Mouse (Mus musculus) forebrain, embryonic 14.5 days (tissue): Measurements from ENCODE around the gene St6galnac6. TPM values are rescaled to one million over a fixed set of nuclear protein-coding genes. Genes with fewer than 3 reads are reported as not detected.
A peak's percentile ranks its signal among the peaks of the same experiment; 100 is the strongest.

Experiments
- ATAC-seq: fragments of 200-750 bp; cut with Nextera tagmentation; 2 replicates; pipeline ENCODE4 v1.8.0; 2017; ENCODE audit warnings: mild to moderate bottlenecking, moderate library complexity
- DNase-seq: peaks from one replicate; pipeline ENCODE4 v3.0.0-alpha.2; 2015; ENCODE audit warnings: low spot score
- H3K27ac ChIP-seq: fragments of 300-500 bp; sonication (generic); 2 replicates; pipeline ENCODE4 v1.5.1; 2014; ENCODE audit warnings: low read depth, mild to moderate bottlenecking, control low read depth, low read length, moderate library complexity
- H3K27me3 ChIP-seq: fragments of 300-500 bp; sonication (generic); replicated peaks from 2 replicates; pipeline ENCODE4 v1.6.1; 2014; ENCODE audit warnings: low read length, control low read depth, mixed read lengths; ENCODE audit not compliant: control insufficient read depth, insufficient read depth
- H3K36me3 ChIP-seq: fragments of 300-500 bp; sonication (generic); 2 replicates; pipeline ENCODE4 v1.6.1; 2014; ENCODE audit warnings: low read length, control low read depth; ENCODE audit not compliant: control insufficient read depth, insufficient read depth
- H3K4me1 ChIP-seq: fragments of 300-500 bp; sonication (generic); 2 replicates; pipeline ENCODE4 v1.6.1; 2014; ENCODE audit warnings: antibody characterized with exemption, low read length, control low read depth; ENCODE audit not compliant: control insufficient read depth, insufficient read depth
- H3K4me2 ChIP-seq: fragments of 300-500 bp; sonication (generic); 2 replicates; pipeline ENCODE4 v1.6.1; 2014; ENCODE audit warnings: mild to moderate bottlenecking, control low read depth, low read length
- H3K4me3 ChIP-seq: fragments of 300-500 bp; sonication (generic); 2 replicates; pipeline ENCODE4 v1.5.1; 2014; ENCODE audit warnings: low read depth, low read length, control low read depth
- H3K9ac ChIP-seq: fragments of 300-500 bp; sonication (generic); 2 replicates; pipeline ENCODE4 v1.6.1; 2014; ENCODE audit warnings: mild to moderate bottlenecking, low read length, control low read depth, moderate library complexity
- H3K9me3 ChIP-seq: fragments of 300-500 bp; sonication (generic); replicated peaks from 2 replicates; pipeline ENCODE4 v1.6.1; 2016; ENCODE audit warnings: low read length, control low read depth, mixed read lengths; ENCODE audit not compliant: control insufficient read depth
- WGBS: fragments of 180-500 bp; shearing (Covaris S2); extraction: QIAGEN DNeasy Blood & Tissue Kit; methylation state at CpG from one replicate; pipeline ENCODE4 v1.1.7; 2014; 5-methylcytosine and 5-hydroxymethylcytosine counted together
- polyA plus RNA-seq: library from polyadenylated mRNA; unstranded; fragments of >200 nt; fragmentation: Nextera tagmentation; extraction: Ambion mirVana; gene quantifications from 2 replicates; pipeline ENCODE4 v1.2.1, GENCODE M21; 2014

St6galnac6 gene
- polyA plus RNA-seq, 1 experiment from 2014 or later: 5.7 TPM

- Histone ChIP-seq H3K27ac (no peak overlapping the region), H3K9me3 (no peaks in the 10 kb centered on the region), H3K4me2 (peak overlapping the region; percentile 89), H3K36me3 (no peaks in the 10 kb centered on the region), H3K27me3 (no peaks in the 10 kb centered on the region), H3K4me3 (peak overlapping the region; percentile 72), H3K9ac (peak overlapping the region; percentile 79), H3K4me1 (peaks cover 2% of the 10 kb centered on the region; the same call in 1 of the 2 replicates)
- DNase-seq (peak; percentile 88), ATAC-seq (peak; percentile 88)
- 13% methylated on average over 47 of the region's 55 CpGs for WGBS
Observed at GRCm38 (mm10) chr2:32606161-32607142, 6.9 kb downstream of the St6galnac6 start.

- Histone ChIP-seq H3K27me3 (no peaks in the 10 kb centered on the region), H3K27ac (no peak overlapping the region), H3K9me3 (no peaks in the 10 kb centered on the region), H3K4me2 (peak overlapping the region; percentile 89), H3K36me3 (no peaks in the 10 kb centered on the region), H3K9ac (peak overlapping the region; percentile 79), H3K4me3 (peak overlapping the region; percentile 72), H3K4me1 (peaks cover 2% of the 10 kb centered on the region; the same call in 1 of the 2 replicates)
- ATAC-seq (peak; percentile 33), DNase-seq (peak; percentile 43)
- WGBS: 7% methylated on average over 32 of the region's 34 CpGs
Observed at GRCm38 (mm10) chr2:32607262-32607947, 7.9 kb downstream of the St6galnac6 start.

GRCm38 (mm10) chr2:32608141-32608777 is 8.8 kb downstream of the St6galnac6 start:
- 11% methylated on average over 25 of the region's 25 CpGs for WGBS
- Histone ChIP-seq H3K27me3 (no peaks in the 10 kb centered on the region), H3K9ac (no peak overlapping the region; the same call in 1 of the 2 replicates), H3K36me3 (no peaks in the 10 kb centered on the region), H3K27ac (no peak overlapping the region), H3K4me1 (peaks cover 2% of the 10 kb centered on the region; the same call in 1 of the 2 replicates), H3K4me2 (peak overlapping the region; percentile 30), H3K4me3 (peak overlapping the region; percentile 72; the same call in 1 of the 2 replicates), H3K9me3 (no peaks in the 10 kb centered on the region)
- DNase-seq (peak; percentile 41), ATAC-seq (peak; percentile 22; the same call in 1 of the 2 replicates)

GRCm38 (mm10) chr2:32608778-32609435 is 9.4 kb downstream of the St6galnac6 start:
- H3K9me3 ChIP-seq: no peaks in the 10 kb centered on the region
- ATAC-seq: no peak
- peak overlapping the region; percentile 30 for H3K4me2 ChIP-seq
- H3K4me1 ChIP-seq: peaks cover 2% of the 10 kb centered on the region; the same call in 1 of the 2 replicates
- no peak overlapping the region; the same call in 1 of the 2 replicates for H3K9ac ChIP-seq
- no peak overlapping the region for H3K27ac ChIP-seq
- DNase-seq: no peak
- H3K4me3 ChIP-seq: no peak overlapping the region
- WGBS: 45% methylated on average over 18 of the region's 18 CpGs
- H3K27me3 ChIP-seq: no peaks in the 10 kb centered on the region
- no peaks in the 10 kb centered on the region for H3K36me3 ChIP-seq

- Histone ChIP-seq H3K4me2 (peak overlapping the region; percentile 52), H3K36me3 (peaks cover 6% of the 10 kb centered on the region; the same call in 1 of the 2 replicates), H3K27ac (no peak overlapping the region), H3K9ac (0 out of 2 replicates have a peak overlapping the region, but pooled peaks have one; percentile 40), H3K4me3 (peak overlapping the region; percentile 27), H3K4me1 (peaks cover 2% of the 10 kb centered on the region; the same call in 1 of the 2 replicates), H3K9me3 (no peaks in the 10 kb centered on the region), H3K27me3 (no peaks in the 10 kb centered on the region)
- no peak for ATAC-seq
- WGBS: 16% methylated on average over 23 of the region's 23 CpGs
- peak; percentile 65 for DNase-seq
Observed at GRCm38 (mm10) chr2:32610610-32611229, 11.2 kb downstream of the St6galnac6 start.

- Histone ChIP-seq H3K9ac (no peak overlapping the region), H3K27ac (no peak overlapping the region), H3K9me3 (no peaks in the 10 kb centered on the region), H3K4me2 (no peak overlapping the region), H3K36me3 (peaks cover 6% of the 10 kb centered on the region; the same call in 1 of the 2 replicates), H3K4me1 (peaks cover 2% of the 10 kb centered on the region; the same call in 1 of the 2 replicates), H3K4me3 (no peak overlapping the region), H3K27me3 (no peaks in the 10 kb centered on the region)
- ATAC-seq (no peak), DNase-seq (no peak)
- WGBS: 75% methylated on average over 26 of the region's 26 CpGs
Observed at GRCm38 (mm10) chr2:32612274-32612673, 12.8 kb downstream of the St6galnac6 start.

GRCm38 (mm10) chr2:32617109-32617508 is 17.6 kb downstream of the St6galnac6 start:
- Histone ChIP-seq H3K27ac (no peak overlapping the region), H3K4me1 (peaks cover 3% of the 10 kb centered on the region; the same call in 1 of the 2 replicates), H3K36me3 (peaks cover 6% of the 10 kb centered on the region; the same call in 1 of the 2 replicates), H3K4me2 (no peak overlapping the region), H3K9ac (no peak overlapping the region), H3K27me3 (no peaks in the 10 kb centered on the region), H3K9me3 (no peaks in the 10 kb centered on the region), H3K4me3 (no peak overlapping the region)
- WGBS: 98% methylated on average over 1 of the region's 1 CpGs
- DNase-seq: no peak
- no peak for ATAC-seq
